Mouse (Mus musculus) heart, postnatal 25 days (tissue): ENCODE results near the gene Gadd45a. TPM values are rescaled to one million over a fixed set of nuclear protein-coding genes. Genes with fewer than 3 reads are reported as not detected.
"Not testable (repeated sequence)": the region's sequence is repeated elsewhere in the genome, so short reads cannot be mapped to it uniquely, and the experiment has no call there.

ENCODE experiments used
- DNase-seq: peaks from one replicate; pipeline ENCODE4 v3.0.0; 2022; ENCODE audit warnings: low spot score
- intact Hi-C: fragments of 180-260 bp; cut with DNase I; formaldehyde crosslinking; loops from one replicate; pipeline ENCODE4 v1.15.1; 2025
- total RNA-seq, 2 experiments: library from RNA; stranded (reverse); gene quantifications; 2 replicates each; pipeline ENCODE4 v1.2.3; 2021

Gene Gadd45a
- total RNA-seq, 2 experiments from 2014 or later, result 16.1 to 20.0 TPM

GRCm38 (mm10) chr6:67049695-67050038 lies 12.4 kb upstream of the Gadd45a start:
- DNase-seq, result no peak
- intact Hi-C loops, result loop anchor here (5.0 kb wide), 1 partner anchor 38 kb away; no protein-coding TSS in a partner anchor

GRCm38 (mm10) chr6:67048880-67049694 lies 11.8 kb upstream of the Gadd45a start:
- no peak for DNase-seq
- intact Hi-C loops, result loop anchor here (5.0 kb wide), 1 partner anchor 38 kb away; no protein-coding TSS in a partner anchor

- intact Hi-C loops, result loop anchor here (5.0 kb wide), 1 partner anchor 39 kb away; no protein-coding TSS in a partner anchor
- no peak for DNase-seq
These were observed 10.9 kb upstream of the Gadd45a start for GRCm38 (mm10) chr6:67048052-67048691.

GRCm38 (mm10) chr6:67046937-67047336 lies 9.7 kb upstream of the Gadd45a start:
- no peak for DNase-seq
- intact Hi-C loops, result loop anchor here (5.0 kb wide), 1 partner anchor 40 kb away; no protein-coding TSS in a partner anchor

GRCm38 (mm10) chr6:67045424-67045823 lies 8.2 kb upstream of the Gadd45a start:
- intact Hi-C loops, result loop anchor here (5.0 kb wide), 1 partner anchor 42 kb away; no protein-coding TSS in a partner anchor
- no peak for DNase-seq

GRCm38 (mm10) chr6:67040904-67041410 lies 3.7 kb upstream of the Gadd45a start:
- intact Hi-C loops, result no loop called here
- no peak for DNase-seq

GRCm38 (mm10) chr6:67038964-67039363 lies 1.7 kb upstream of the Gadd45a start:
- intact Hi-C loops, result loop anchor here (5.0 to 10.0 kb wide), 3 partner anchors 38 to 194 kb away; no protein-coding TSS in a partner anchor
- no peak for DNase-seq

GRCm38 (mm10) chr6:67036356-67036811 lies 873 bp downstream of the Gadd45a start:
- intact Hi-C loops, result loop anchor here (1.0 to 10.0 kb wide), 6 partner anchors 41 to 192 kb away; partner anchors contain the start of gene Gng12
- DNase-seq, result peak; percentile 71

GRCm38 (mm10) chr6:67035388-67036299 lies 1.6 kb downstream of the Gadd45a start:
- intact Hi-C loops, result loop anchor here (1.0 to 10.0 kb wide), 6 partner anchors 42 to 191 kb away; partner anchors contain the start of gene Gng12
- DNase-seq, result no peak

GRCm38 (mm10) chr6:67034331-67035130 lies 2.7 kb downstream of the Gadd45a start:
- no peak for DNase-seq
- intact Hi-C loops, result loop anchor here (5.0 to 10.0 kb wide), 3 partner anchors 43 to 190 kb away; no protein-coding TSS in a partner anchor

GRCm38 (mm10) chr6:67033604-67034003 lies 3.7 kb downstream of the Gadd45a start:
- intact Hi-C loops, result loop anchor here (10.0 kb wide), 1 partner anchor 189 kb away; no protein-coding TSS in a partner anchor
- no peak for DNase-seq

GRCm38 (mm10) chr6:67032972-67033371 lies 4.3 kb downstream of the Gadd45a start:
- not testable (repeated sequence) for DNase-seq
- intact Hi-C loops, result loop anchor here (10.0 kb wide), 1 partner anchor 188 kb away; no protein-coding TSS in a partner anchor

GRCm38 (mm10) chr6:67032551-67032950 lies 4.7 kb downstream of the Gadd45a start:
- intact Hi-C loops, result loop anchor here (10.0 kb wide), 1 partner anchor 188 kb away; no protein-coding TSS in a partner anchor
- DNase-seq, result not testable (repeated sequence)

- intact Hi-C loops, result loop anchor here (10.0 kb wide), 1 partner anchor 186 kb away; no protein-coding TSS in a partner anchor
- DNase-seq, result no peak
These were observed 6.4 kb downstream of the Gadd45a start for GRCm38 (mm10) chr6:67030846-67031245.

- no peak for DNase-seq
- intact Hi-C loops, result loop anchor here (10.0 kb wide), 1 partner anchor 186 kb away; no protein-coding TSS in a partner anchor
These were observed 6.8 kb downstream of the Gadd45a start for GRCm38 (mm10) chr6:67030416-67030815.

GRCm38 (mm10) chr6:67029987-67030386 lies 7.3 kb downstream of the Gadd45a start:
- intact Hi-C loops, result loop anchor here (10.0 kb wide), 1 partner anchor 185 kb away; no protein-coding TSS in a partner anchor
- no peak for DNase-seq

GRCm38 (mm10) chr6:67029312-67029950 lies 7.8 kb downstream of the Gadd45a start:
- no peak for DNase-seq
- intact Hi-C loops, result no loop called here
